Mouse (Mus musculus): Measurements from ENCODE around the gene Twnk.
"Not testable (repeated sequence)": the region's sequence is repeated elsewhere in the genome, so short reads cannot be mapped to it uniquely, and the experiment has no call there.

Gene Twnk

DNA sequence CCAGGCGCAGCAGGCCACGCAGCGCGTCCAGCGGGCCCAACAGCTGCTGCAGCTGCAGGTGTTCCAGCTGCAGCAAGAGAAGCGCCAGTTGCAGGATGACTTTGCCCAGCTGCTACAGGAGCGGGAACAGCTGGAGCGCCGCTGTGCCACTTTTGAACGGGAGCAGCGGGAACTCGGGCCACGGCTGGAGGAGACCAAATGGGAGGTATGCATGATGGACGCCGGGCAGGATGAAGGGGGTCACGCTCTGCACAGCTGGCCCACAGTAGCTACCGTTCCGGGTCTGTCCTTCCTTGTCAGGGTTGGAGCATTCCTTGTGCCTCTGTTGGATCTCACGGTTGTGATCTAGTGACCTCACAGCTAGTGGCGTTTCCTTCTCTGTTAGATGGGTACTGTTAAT is 19.3 kb downstream of the Twnk start:
- DNase-seq (ENCODE audit: low read depth, low spot score): no peak

- no peak for DNase-seq (ENCODE audit: low read depth, low spot score)
Measured at GRCm38 (mm10) chr19:45025937-45026568, 20.6 kb downstream of the Twnk start.

- no peak for DNase-seq (ENCODE audit: low read depth, low spot score)
Measured at GRCm38 (mm10) chr19:45026958-45027670, 21.7 kb downstream of the Twnk start.

GRCm38 (mm10) chr19:45027848-45028247 is 22.4 kb downstream of the Twnk start:
- DNase-seq (ENCODE audit: low read depth, low spot score): no peak

DNA sequence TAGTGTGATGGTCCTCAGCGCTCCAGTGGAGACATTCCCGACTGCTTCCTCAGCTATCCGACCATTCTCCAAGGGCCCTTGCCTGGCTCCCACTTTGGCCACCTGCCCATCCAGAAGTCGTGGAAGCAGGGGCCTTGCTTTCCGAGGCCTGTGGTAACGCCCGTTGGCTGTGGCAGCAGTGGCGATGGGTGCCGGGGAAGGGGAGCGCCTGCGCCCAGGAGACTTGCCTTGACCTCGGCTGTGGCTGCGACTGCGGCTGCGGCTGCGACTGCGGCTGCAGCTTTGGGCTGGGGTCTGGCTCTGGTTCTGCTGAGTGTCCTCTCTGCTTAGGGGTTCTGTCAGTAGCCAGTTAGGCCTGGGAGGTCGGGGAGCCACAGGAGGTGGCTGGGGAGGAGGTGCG is 23.3 kb downstream of the Twnk start:
- no peak for DNase-seq (ENCODE audit: low read depth, low spot score)

DNA sequence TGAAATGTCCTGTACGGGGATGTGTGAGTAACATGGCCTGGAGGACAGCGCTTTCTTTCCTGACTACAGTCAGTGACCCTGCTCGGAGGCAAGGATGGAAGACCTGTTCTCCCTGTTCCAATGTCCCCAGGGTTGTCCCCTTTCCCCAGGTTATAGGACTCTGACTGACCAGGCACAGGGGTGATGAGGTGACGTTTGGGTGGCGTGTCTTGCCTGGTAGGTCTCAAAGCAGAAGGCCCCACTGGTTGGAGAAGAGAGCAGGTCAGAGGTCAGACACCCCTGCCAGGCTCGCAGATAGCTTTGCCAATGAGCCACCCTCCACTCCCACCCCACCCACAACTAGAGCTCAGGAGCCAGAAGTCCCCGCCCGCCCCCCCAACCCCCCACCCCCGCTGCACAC is 24.1 kb downstream of the Twnk start:
- DNase-seq (ENCODE audit: low read depth, low spot score): no peak

DNA sequence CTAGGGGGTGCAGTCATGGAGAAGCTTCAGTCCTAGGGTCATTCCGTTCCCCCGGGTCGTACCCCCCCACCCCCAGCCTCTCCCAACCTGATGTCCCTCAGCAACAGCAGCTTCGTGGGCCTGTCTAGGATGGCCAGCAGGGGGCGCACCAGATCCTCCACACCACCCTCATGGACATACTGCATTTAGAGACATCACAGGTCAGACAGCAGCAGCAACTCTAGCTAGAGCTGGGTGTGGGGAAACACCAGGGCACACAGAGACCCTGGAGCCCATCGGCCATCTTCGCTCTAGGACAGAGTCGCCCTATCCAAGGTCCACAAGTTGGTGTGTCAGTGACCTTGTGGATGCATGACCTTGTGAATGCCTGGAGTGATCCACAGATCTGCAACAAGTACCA is 24.6 kb downstream of the Twnk start:
- DNase-seq (ENCODE audit: low read depth, low spot score): no peak

DNA sequence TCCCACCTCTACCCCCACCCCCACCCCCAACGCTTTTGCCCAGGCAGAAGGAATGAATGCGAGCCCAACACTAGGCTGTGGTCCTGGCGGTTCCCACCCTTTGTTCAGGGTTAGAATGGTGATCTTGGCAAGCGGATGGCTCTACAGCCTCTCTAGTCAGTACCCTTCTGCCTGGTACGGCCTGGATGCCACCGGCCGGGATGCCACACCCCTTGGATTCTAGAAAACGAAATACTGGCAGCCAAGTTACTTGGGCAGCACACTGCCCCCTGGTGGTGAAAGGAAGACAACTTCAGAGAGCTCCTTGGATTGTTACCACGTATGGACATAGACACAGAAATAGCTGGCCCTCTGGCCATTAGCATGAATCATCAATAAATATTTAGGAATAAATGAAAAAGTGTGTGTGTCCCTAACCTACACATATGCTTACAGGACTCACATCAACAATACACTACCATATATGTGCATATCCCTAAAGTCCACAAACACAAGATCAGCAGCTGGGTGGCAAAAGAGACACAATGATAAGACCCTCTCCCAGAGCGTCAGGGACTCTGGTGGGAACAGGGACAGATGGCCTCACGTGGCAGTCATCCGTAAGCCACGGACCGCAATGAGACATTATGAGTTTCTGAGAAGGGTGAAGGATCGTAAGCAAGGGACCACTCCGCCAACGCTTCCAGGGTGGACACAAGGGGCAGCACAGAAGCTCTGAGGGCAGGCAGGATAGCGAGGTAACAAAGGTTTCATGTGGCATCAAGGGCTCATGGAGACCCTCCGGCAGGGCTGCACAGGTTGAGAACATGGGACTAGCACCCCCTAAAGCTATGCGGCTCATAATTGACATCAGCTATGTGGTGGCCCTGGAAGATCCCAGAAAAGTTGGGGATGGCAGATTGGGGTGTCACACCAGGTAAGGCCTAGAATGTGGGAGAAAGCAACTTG is 25.6 kb downstream of the Twnk start:
- DNase-seq (ENCODE audit: low read depth, low spot score): peak; percentile 37

DNA sequence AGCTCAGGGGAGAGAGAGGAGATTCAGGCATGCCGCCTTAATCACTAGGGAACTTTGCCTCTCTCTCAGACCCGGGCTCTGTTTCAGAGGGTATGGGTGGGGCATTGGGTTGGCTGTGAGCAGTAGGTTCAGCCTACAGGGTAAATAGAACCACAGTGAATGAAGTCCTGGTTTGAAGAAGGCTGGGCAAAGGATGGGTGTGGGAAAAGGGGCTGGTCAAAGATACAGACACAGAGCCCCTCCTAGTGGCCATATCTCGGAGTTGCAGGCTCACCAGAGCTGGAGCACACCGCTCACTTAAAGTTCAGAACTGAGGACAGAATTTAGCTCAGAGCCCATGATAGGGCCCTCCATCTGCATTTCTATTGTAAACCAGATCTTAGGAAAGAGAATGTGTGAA is 26.3 kb downstream of the Twnk start:
- DNase-seq (ENCODE audit: low read depth, low spot score): no peak

- no peak for DNase-seq (ENCODE audit: low read depth, low spot score)
Measured at GRCm38 (mm10) chr19:45032570-45033332, 27.3 kb downstream of the Twnk start.

DNA sequence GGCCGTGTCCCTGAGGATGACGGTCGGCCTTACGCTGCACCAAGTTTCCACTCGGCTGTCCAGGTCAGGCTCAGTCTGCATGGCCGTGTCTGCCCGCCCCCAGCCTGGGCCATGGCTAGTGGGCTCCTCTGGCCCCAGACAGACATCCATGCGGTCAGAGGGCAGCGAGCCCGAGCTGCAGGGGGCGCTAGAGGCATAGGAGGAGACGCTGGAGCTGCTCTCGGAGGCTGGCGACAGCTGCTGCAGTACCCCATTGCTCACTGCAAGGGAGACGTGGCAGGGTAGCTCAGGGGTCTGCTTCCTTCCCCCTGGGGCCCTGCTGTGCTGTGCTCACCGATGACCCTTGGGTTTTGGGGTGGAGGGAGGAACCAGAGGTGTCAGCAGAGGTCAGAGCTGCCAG is 31.4 kb downstream of the Twnk start:
- no peak for DNase-seq (ENCODE audit: low read depth, low spot score)

- DNase-seq (ENCODE audit: low read depth, low spot score): not testable (repeated sequence)
Measured at GRCm38 (mm10) chr19:45038198-45038597, 32.7 kb downstream of the Twnk start.

GRCm38 (mm10) chr19:45040214-45040613 is 34.8 kb downstream of the Twnk start:
- no peak for DNase-seq (ENCODE audit: low read depth, low spot score)

DNA sequence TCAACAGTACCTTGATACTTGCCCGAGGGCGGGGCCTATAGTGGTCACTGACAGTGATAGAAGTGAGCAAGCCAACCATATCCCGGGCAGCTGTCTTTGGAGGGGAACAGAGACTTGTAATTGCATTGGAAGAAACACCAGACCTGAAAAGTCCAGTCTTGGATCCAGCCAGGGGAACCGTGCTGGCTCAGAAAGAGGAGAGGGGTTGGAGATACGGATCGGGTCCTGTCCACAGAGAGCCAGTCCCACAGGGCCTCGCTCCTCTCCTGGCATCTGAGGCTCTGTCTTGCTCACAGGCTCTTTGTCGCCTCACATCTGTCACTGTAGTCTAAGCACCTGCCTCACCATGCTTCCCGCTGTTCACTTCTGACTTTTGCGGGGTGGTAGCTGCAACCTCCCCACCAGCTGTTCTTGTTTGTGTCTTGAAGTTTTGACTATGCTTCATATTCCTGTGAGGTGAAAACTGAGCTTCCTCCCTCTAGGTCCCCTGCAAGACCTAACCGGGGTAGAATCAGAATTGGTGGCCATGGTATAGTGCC is 39.0 kb downstream of the Twnk start:
- no peak for DNase-seq (ENCODE audit: low read depth, low spot score)

- DNase-seq (ENCODE audit: low read depth, low spot score): no peak
Measured at GRCm38 (mm10) chr19:45045236-45045635, 39.8 kb downstream of the Twnk start.

GRCm38 (mm10) chr19:45045651-45046050 is 40.2 kb downstream of the Twnk start, which contains the start of gene Pdzd7:
Gene Pdzd7, minus strand, starts transcription at chr19:45045717.
- no peak for DNase-seq (ENCODE audit: low read depth, low spot score)

DNA sequence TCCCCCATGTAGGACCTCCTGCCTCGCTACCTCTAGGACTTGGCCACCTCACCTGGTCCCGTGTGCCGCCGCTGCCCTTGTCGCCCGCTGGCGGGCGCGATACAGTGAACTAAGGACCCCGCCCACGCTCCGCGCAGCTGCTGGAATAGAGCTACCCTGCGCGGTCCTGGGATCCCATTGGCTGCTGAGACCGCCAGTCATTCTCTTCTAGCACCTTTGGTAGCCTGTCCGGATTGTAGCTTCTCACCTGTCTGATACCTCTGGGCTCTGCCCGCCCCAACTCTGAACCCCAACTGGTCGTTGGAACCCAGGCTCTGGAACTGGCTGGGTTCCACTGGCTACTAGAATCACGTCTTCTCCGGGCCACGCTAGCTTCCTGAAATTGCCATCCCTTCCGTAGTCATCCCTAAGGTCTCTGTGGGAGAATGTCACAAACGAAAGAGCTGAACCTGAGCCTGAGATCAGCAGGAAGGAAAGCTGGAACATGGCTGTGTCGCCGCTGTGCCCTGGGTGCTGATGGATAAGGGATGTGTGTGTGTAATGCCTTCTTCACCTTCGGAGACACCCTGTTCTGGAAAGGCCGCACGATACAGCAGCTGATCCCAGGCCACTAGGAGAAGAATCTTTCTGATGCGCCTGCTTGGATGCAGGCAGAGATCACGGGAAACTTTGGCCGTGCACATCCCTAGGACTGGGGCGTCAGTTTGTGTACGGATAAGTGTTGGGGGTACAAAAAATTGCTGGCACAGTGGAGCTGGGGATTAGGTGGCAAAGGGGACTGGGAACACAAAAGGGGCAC is 41.3 kb downstream of the Twnk start:
- peak; percentile 69 for DNase-seq (ENCODE audit: low read depth, low spot score)

GRCm38 (mm10) chr19:45047417-45047934 is 42.0 kb downstream of the Twnk start, which contains the start of gene Sfxn3:
Gene Sfxn3, plus strand, starts transcription at chr19:45047503.
- DNase-seq (ENCODE audit: low read depth, low spot score): peak; percentile 87

- DNase-seq (ENCODE audit: low read depth, low spot score): peak; percentile 40
Measured at GRCm38 (mm10) chr19:45047935-45048643, 42.6 kb downstream of the Twnk start.
